Mouse (Mus musculus): ENCODE results near the gene Htr2c.

Gene Htr2c

GRCm38 (mm10) chrX:146962258-146962913 lies at the start of gene Htr2c:
Htr2c (plus strand) TSS chrX:146962513.
- DNase-seq (ENCODE audit: extremely low read depth, insufficient read length, low spot score): no peak

- DNase-seq (ENCODE audit: extremely low read depth, insufficient read length, low spot score): peak; percentile 10
Observed at GRCm38 (mm10) chrX:146928251-146928650, 34.1 kb upstream of the Htr2c start.

DNA sequence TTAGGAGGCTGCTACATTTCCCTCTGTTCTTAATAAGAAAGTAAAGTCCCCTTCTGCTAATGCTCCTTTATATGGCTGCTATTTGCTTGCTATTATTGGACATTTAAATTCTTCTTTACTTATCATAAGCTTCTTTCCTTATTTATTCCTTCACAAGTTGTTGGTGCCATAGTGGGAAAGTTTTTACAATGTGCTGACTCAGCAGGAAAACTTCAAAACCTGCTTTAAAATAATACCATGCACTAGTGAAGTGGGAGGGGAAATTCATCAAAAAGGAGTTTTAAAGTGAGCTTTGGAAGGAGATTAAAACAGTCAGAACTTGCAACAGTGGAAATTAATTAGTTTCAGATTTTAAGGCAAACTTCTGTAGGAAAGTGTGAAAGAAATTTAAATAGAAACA lies 26.0 kb upstream of the Htr2c start:
- no peak for DNase-seq (ENCODE audit: extremely low read depth, insufficient read length, low spot score)

DNA sequence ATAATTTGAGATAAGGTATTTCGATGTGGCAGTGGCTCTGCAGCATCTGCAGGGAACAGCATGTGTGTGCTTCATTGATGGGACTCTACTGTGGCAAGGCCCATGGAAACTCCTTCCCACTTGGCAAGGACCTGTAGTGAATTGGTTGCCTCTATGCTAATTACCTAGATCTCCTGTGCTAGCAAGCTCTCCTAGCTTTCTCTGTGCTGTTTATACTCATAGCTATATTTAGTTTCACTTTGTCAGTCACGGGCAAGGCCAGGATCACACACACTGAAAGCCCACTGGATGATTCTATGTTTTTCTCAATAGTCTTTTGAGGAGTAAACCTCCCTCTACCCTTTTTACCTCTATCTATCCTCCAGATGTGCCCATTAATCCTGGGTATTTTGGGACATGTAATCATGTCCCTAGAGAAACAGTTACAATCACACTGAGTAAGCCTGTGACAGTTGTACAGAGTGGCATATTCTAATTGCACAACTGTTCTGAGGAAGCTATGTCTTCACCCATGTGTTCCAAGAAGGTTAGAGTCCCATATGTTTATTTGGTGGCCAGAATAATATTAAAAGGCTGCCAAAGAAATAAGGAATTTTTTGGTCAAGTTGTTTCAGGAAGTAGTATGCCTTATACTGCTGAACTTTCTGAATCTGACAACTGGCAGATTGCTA lies 16.0 kb upstream of the Htr2c start:
- no peak for DNase-seq (ENCODE audit: extremely low read depth, insufficient read length, low spot score)

DNA sequence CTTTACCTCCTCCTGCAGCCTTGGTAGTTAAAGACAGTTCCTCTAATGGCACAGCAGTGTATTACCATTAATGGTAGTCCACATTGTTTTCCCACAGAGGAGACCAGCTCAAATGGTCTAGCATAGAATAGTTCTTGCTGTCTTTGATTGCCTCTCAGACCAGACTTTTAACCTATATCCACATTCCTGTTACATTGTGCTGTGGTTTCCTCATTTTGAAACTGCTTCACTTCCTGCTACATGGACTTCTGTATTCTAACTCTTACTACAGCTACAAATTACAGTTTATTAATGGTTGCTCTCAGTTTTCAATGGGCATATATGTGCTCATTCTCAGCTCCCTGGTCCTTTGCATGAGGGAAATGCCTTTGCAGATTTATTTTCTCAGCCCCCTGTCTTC lies 15.3 kb upstream of the Htr2c start:
- DNase-seq (ENCODE audit: extremely low read depth, insufficient read length, low spot score): no peak

GRCm38 (mm10) chrX:146958608-146959007 lies 3.7 kb upstream of the Htr2c start:
- no peak for DNase-seq (ENCODE audit: extremely low read depth, insufficient read length, low spot score)

GRCm38 (mm10) chrX:146959960-146960359 lies 2.4 kb upstream of the Htr2c start:
- no peak for DNase-seq (ENCODE audit: extremely low read depth, insufficient read length, low spot score)

DNA sequence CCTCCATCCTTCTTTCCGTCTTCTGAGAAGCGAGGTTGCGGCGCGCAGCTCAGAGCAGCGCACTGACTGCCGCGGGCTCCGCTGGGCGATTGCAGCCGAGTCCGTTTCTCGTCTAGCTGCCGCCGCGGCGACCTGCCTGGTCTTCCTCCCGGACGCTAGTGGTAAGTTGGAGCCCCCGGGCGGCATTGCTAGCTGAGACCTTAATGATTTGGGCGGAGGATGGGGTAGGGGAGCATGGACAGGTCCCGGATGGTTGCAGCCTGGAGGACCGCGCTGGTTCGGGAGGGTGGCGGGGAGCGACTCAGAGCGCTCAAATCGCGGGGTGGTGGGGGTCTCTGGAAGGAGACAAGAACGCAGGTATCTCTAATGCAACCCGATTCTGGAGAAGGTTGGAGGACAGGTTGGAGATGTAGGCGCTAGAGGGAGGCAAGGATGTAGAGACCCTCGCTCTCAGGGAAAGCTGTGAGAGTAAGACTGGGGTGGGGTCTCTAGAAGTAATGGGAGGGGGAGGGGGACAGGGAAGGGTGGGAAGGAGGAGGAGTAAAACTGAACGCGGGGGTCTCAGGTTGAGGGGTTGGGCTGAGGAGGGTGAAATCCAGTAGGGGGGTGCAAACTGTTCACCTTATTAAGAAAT lies 718 bp downstream of the Htr2c start:
- DNase-seq (ENCODE audit: extremely low read depth, insufficient read length, low spot score): no peak

DNA sequence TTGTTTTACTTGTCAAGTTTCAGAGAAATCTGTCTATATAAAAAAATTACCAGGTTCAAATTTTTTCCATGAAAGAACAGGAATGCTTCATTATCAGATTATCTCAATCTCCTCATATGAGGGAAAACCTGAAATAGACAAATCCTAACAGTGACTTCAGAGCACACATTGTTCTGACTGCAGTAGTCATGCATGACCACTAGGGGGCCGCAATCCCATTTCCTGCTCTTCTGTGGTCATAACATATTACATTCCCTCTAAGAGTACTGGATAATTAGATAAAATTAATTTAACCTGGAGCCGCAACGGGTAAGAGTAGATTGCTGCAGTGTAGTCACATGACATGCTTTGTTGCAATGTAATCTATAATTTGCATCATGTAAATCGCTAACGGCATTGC lies 17.6 kb downstream of the Htr2c start:
- DNase-seq (ENCODE audit: extremely low read depth, insufficient read length, low spot score): no peak

GRCm38 (mm10) chrX:147055730-147056129 lies 93.4 kb downstream of the Htr2c start:
- no peak for DNase-seq (ENCODE audit: extremely low read depth, insufficient read length, low spot score)

GRCm38 (mm10) chrX:147071622-147072021 lies 109.3 kb downstream of the Htr2c start:
- DNase-seq (ENCODE audit: extremely low read depth, insufficient read length, low spot score): no peak

- DNase-seq (ENCODE audit: extremely low read depth, insufficient read length, low spot score): no peak
Observed at GRCm38 (mm10) chrX:147119155-147119554, 156.8 kb downstream of the Htr2c start.

DNA sequence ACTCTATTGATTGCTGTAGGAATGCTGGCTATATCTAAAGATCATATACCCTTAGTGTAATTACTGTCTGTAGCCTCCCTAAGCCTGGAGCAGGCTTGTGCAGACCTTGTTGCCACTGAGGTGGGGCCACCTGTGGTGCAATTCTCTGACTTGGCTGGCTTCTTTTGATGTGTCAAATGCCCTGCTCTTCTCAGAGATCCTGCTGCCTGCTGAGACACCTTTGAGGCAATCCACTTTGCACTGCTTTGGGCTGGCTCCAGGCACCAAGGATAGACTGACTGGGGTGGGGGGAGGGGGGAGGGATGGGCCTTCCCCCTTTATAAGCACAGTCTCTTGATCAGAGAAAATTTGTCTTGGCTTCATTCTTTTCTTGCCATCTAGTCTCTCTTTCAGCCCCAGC lies 252.9 kb downstream of the Htr2c start:
- DNase-seq (ENCODE audit: extremely low read depth, insufficient read length, low spot score): no peak

- no peak for DNase-seq (ENCODE audit: extremely low read depth, insufficient read length, low spot score)
Observed at GRCm38 (mm10) chrX:147217382-147218013, 255.2 kb downstream of the Htr2c start.

- DNase-seq (ENCODE audit: extremely low read depth, insufficient read length, low spot score): no peak
Observed at GRCm38 (mm10) chrX:147238806-147239542, 276.7 kb downstream of the Htr2c start.
